Mouse (Mus musculus): ENCODE results near the gene Rps5. TPM values are rescaled to one million over a fixed set of nuclear protein-coding genes. Genes with fewer than 3 reads are reported as not detected.
"Not testable (repeated sequence)": the region's sequence is repeated elsewhere in the genome, so short reads cannot be mapped to it uniquely, and the experiment has no call there.

Rps5 gene
- total RNA-seq, 2 experiments from 2014 or later = 203 to 662 TPM

DNA sequence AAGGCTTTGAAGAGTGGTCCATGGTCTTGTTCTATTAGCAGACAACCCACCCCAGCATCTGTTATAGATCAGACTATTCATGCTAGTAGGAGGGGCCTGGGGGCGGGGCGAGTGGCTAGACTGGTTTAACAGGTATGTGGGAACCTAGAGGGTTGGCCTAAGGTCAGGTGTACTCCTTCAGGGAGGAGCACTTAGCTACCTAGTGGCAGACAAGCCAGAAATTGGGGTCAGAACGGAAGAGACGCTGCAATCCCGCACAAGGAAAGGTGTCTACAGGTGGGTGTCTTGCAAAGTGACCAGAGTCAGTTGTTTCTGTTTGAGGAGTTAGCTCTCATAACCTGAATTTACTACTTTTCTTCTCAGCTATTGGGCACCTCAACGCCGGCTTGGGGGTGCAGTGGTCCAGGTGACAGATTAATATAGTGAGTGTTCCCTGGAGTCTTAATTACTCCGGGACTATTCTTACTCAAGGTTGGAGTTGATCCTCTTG, 5.1 kb downstream of the Rps5 start, which contains the start of gene Rnf225:
TSS of gene Rnf225 (plus strand) at position 226 of the 490 bp plus-strand sequence.
- no peak for ATAC-seq (replicated peaks; ENCODE audit: low FRiP score, poor library complexity, severe bottlenecking)

GRCm38 (mm10) chr7:12927693-12928589, 5.9 kb downstream of the Rps5 start:
- no peak for ATAC-seq (replicated peaks; ENCODE audit: low FRiP score, poor library complexity, severe bottlenecking)

- no peak for ATAC-seq (replicated peaks; ENCODE audit: low FRiP score, poor library complexity, severe bottlenecking)
Measured at GRCm38 (mm10) chr7:12933615-12934140, 11.6 kb downstream of the Rps5 start.

- ATAC-seq (replicated peaks; ENCODE audit: low FRiP score, poor library complexity, severe bottlenecking) = no peak
Measured at GRCm38 (mm10) chr7:12934808-12935207, 12.7 kb downstream of the Rps5 start.

DNA sequence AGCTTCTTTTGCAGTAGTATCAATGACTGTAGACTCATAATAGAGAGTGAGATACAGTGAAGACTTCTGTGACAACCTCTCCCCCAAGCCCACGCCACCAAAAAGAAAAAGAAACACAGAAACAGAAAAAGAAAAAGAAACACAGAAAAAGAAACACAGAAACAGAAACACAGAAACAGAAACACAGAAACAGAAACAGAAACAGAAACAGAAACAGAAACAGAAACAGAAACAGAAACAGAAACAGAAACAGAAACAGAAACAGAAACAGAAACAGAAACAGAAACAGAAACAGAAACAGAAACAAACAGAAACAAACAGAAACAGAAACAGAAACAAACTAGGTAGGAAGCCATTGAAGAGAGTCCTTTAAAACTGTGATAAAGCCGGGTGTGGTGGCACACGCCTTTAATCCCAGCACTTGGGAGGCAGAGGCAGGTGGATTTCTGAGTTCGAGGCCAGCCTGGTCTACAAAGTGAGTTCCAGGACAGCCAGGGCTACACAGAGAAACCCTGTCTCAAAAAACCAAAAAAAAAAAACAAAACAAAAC, 15.2 kb downstream of the Rps5 start:
- not testable (repeated sequence) for ATAC-seq (replicated peaks; ENCODE audit: low FRiP score, poor library complexity, severe bottlenecking)

DNA sequence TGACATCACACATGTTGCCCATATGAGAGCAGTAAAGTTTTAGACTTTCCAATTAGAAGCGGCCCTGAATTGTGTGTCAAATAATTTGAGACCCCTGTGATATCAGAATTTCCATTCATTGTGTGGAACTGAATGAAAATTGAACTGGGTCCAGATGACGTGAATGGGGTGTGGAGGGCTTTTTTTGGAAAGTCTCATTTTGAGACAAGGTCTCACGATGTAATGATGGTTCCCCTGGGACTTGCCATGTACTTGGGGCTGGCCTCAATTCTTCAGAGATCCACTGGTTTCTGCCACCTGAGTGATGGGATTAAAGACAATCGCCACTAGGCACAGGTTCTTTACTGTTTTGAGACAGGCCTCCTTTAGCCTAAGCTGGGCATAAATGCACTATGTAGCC, 18.5 kb downstream of the Rps5 start:
- no peak for ATAC-seq (replicated peaks; ENCODE audit: low FRiP score, poor library complexity, severe bottlenecking)

DNA sequence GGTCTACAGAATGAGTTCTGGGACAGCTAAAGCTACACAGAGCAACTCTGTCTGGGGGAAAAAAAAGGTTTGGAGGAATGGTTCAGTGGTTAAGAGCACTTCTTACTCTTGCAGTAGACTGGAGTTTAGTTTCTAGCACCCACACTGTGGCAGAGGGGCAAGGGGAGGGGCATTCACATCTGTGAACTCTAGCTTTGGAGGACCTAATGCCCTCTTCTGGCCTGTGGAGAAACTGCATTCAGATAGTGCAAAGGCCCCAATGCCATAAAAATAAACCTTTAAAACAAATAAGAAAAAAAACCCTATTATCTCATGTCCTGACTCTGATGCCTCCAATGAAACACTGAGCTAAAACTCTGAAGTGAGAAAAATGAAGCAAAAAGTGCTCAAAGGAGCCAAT, 21.4 kb downstream of the Rps5 start:
- 0 out of 2 replicates have a peak, but pooled peaks have one; percentile 65 for ATAC-seq (replicated peaks; ENCODE audit: low FRiP score, poor library complexity, severe bottlenecking)

DNA sequence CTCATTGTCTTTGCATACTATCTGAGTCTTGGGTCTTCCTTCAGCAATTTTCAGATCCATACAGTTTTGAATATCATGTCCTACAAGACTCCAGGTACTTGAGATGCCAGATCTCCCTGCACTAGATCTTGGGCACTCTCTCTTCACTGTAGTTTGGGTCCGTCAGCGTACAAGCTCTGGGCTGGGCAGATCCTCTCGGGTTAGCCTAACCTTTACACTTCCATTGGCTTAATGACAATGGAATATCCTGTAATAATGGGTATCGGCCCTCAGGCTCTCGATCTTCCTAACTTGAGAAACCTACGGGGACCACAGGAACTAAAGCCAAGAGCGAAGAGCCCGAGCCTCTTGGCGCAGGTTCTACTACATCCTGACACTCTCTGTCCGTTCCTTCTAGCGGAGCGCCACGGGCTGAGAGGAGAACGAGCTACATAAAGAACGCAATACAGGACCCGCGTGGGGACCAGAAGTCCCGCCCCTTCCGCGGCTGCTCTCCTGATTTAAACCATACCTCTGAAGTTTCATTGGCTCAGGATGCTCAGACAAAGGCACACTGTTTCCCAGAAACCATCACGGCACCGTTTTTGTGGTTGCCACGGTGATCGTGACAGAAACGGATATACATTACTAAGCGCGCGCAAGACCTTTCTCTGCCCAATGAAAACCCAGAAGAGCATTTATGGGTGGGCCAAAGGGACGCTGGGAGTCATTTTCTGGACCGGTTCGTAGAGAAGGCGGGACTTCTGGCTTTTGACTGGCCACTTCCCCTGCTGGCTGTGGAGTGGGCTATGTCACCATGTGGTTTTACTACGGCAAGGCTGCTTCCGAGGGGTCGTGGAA, 27.2 kb downstream of the Rps5 start:
- peak; percentile 98 for ATAC-seq (replicated peaks; ENCODE audit: low FRiP score, poor library complexity, severe bottlenecking)

DNA sequence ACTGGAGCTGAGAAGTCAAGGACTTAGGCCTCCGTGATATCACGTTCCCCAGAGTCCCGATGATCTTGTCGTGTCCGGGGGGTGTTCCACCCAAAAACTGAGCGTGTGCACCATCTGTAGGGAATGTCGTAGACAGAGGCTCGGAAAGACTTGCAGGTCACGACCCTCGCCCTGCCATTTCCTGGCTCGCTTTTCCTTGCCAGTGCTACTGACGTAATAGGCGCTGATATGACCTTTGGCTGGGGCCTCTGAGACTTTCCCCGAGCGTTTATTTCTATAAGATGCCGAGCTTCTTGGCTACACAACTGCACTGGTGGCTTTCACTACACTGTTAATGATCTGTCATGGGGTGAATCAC, 27.8 kb downstream of the Rps5 start:
- ATAC-seq (replicated peaks; ENCODE audit: low FRiP score, poor library complexity, severe bottlenecking) = peak; percentile 51

GRCm38 (mm10) chr7:12954896-12955295, 32.8 kb downstream of the Rps5 start:
- ATAC-seq (replicated peaks; ENCODE audit: low FRiP score, poor library complexity, severe bottlenecking) = no peak

DNA sequence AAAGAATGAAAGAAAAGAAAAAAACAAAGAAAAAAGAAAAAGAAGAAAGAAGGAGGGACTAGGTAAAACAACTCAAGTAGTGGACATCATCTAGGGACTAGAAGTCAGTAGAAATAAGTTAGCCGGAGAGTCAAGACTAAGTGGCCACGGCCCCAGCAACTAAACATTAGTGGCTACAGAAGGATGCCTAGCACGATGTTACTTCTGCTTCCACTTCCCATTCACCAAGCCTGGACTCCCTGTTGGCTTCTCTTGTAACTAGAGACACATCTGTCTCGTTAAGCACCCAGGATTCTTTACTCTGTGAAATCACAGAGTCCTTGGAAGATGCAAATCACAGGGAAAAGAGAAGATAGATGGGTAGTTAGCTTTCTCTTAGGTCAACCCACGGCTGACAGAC, 35.4 kb downstream of the Rps5 start:
- ATAC-seq (replicated peaks; ENCODE audit: low FRiP score, poor library complexity, severe bottlenecking) = no peak

GRCm38 (mm10) chr7:12958948-12959347, 36.9 kb downstream of the Rps5 start:
- ATAC-seq (replicated peaks; ENCODE audit: low FRiP score, poor library complexity, severe bottlenecking) = no peak

DNA sequence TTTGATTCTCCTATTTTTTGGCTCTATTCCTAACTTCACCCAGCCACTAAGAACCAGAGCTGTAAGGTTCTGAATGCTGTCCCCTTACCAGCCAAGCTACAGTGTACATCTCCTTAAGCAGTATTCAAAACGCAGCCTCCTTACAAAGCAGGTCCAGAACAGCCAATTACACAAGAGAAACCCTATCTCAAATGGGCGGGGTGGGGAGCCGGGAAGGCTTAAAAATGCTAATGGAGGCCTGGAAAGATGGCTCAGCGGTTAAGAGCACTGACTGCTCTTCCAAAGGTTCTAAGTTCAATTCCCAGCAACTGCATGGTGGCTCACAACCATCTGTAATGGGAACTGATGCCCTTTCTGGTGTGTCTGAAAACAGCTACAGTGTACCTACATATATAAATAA, 37.6 kb downstream of the Rps5 start:
- no peak for ATAC-seq (replicated peaks; ENCODE audit: low FRiP score, poor library complexity, severe bottlenecking)

DNA sequence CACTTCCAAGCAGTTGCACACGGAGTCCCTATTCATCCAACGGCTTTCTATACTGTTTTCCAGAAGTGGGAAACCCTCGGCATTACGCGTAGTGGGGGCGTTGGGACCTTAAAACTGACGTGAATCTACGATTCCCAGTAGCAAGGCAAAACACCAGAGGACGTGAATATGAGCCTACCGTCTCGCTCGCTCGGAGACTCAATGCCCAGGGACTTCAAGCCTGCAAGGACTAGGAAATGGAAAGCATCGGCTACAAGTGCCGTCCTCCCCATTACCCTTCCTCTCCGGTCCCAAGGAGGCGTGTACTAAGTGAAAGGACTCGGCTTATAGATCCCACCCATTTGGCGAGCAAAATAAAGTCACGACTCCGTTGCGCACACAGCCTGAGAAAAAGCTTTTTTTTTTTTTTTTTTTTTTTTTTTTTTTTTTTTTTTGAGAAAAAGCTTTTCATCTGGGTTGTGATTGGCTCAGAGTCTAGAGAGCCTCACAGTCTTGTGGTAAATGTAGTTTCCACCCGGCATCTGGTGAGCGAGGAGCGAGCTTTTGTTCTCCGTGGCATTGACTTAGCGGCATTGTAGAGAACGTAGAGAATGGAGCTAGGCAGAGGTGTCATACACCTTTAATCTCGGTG, 39.5 kb downstream of the Rps5 start:
- ATAC-seq (replicated peaks; ENCODE audit: low FRiP score, poor library complexity, severe bottlenecking) = peak; percentile 74

DNA sequence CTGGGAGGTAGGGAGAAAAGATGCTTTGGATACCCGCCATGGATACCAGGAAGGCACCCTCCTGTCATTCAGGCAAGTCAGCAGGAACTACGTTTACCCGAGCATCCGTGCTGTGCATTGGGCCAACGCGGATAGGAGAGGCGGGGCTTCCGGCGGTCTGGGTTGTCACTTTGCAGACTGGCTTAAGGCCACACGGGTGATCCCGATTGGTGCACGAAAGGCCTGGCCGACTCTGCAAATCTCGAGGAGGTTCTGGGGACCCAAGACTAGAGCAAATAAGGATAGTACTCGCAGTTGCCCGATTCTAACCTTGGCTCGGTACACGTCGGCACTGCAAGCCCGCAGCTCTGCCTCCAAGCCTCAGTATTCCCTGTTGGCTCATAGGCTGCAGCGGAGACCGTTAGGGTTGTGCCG, 43.6 kb downstream of the Rps5 start, which contains the start of gene Zfp324:
TSS of gene Zfp324 (plus strand) at position 161 of the 414 bp plus-strand sequence.
- ATAC-seq (replicated peaks; ENCODE audit: low FRiP score, poor library complexity, severe bottlenecking) = peak; percentile 88

- ATAC-seq (replicated peaks; ENCODE audit: low FRiP score, poor library complexity, severe bottlenecking) = peak; percentile 78
Measured at GRCm38 (mm10) chr7:12966104-12966845, 44.2 kb downstream of the Rps5 start.

- no peak for ATAC-seq (replicated peaks; ENCODE audit: low FRiP score, poor library complexity, severe bottlenecking)
Measured at GRCm38 (mm10) chr7:12970906-12971305, 48.8 kb downstream of the Rps5 start.

All from erythroblast, adult 5-6 weeks (primary cell).